Mouse (Mus musculus): ENCODE measurements at regions not wholly inside any gene's neighbourhood (a gene's known extent, or its start where the extent isn't known, plus 50 kb on each side); places are given as distances from the start of the nearest gene placed in this dataset.

DNA sequence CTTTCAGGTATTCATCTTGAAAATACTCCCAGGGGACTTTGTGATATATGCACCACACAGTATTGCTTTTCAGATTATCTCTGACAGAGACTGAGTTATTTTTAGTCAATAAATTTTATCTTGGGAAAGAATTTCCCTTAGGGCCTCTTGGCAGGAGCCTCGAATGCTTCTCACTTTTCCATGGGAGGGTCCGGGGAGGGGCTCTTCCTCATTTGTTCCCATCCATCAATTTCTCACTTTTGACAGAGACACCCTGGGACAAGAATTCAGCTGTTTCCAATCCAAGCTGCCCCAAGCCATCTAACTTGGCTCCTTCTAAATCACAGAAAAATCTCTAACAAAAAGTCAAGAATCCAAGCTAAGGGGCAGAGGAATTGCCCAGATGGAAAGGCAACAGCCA is 481.9 kb upstream of the Mctp2 start:
- no peak for TF ChIP-seq POLR2A (IDR thresholded peaks at IDR 0.05; ENCODE audit: insufficient read depth, low read depth, low read length)
- TF ChIP-seq CTCF (IDR thresholded peaks at IDR 0.05; ENCODE audit: insufficient read depth, low read depth, low read length), result no peak
